Mouse (Mus musculus) hindbrain, embryonic 11.5 days (tissue): ENCODE data around the gene Shb. TPM values are rescaled to one million over a fixed set of nuclear protein-coding genes. Genes with fewer than 3 reads are reported as not detected.

ENCODE experiments used
- ATAC-seq: fragments of 200-750 bp; cut with Nextera tagmentation; 2 replicates; pipeline ENCODE4 v1.8.0; 2017; ENCODE audit warnings: mild to moderate bottlenecking, moderate TSS enrichment, moderate library complexity; ENCODE audit not compliant: low FRiP score
- DNase-seq: peaks from one replicate; pipeline ENCODE4 v3.0.0-alpha.2; 2015; ENCODE audit warnings: low spot score
- H3K27ac ChIP-seq: fragments of 300-500 bp; sonication (generic); 2 replicates; pipeline ENCODE4 v1.5.1; 2014; ENCODE audit warnings: mild to moderate bottlenecking, low read depth, low read length
- H3K27me3 ChIP-seq: fragments of 300-500 bp; sonication (generic); 2 replicates; pipeline ENCODE4 v1.6.1; 2014; ENCODE audit warnings: mild to moderate bottlenecking, low read length, moderate library complexity, mixed read lengths; ENCODE audit not compliant: control insufficient read depth, insufficient read depth
- H3K36me3 ChIP-seq: fragments of 300-500 bp; sonication (generic); 2 replicates; pipeline ENCODE4 v1.6.1; 2014; ENCODE audit warnings: mild to moderate bottlenecking, low read length, moderate library complexity, mixed read lengths; ENCODE audit not compliant: control insufficient read depth, insufficient read depth
- H3K4me1 ChIP-seq: fragments of 300-500 bp; sonication (generic); replicated peaks from 2 replicates; pipeline ENCODE4 v1.6.1; 2014; ENCODE audit warnings: low read length, mixed read lengths; ENCODE audit not compliant: control insufficient read depth, insufficient read depth
- H3K4me2 ChIP-seq: fragments of 300-500 bp; sonication (generic); replicated peaks from 2 replicates; pipeline ENCODE4 v1.6.1; 2014; ENCODE audit warnings: mild to moderate bottlenecking, low read depth, low read length
- H3K4me3 ChIP-seq: fragments of 300-500 bp; sonication (generic); 2 replicates; pipeline ENCODE4 v1.5.1; 2014; ENCODE audit warnings: low read depth, low read length
- H3K9ac ChIP-seq: fragments of 300-500 bp; sonication (generic); 2 replicates; pipeline ENCODE4 v1.6.1; 2014; ENCODE audit warnings: low read depth, low read length
- H3K9me3 ChIP-seq: fragments of 300-500 bp; sonication (generic); 2 replicates; pipeline ENCODE4 v1.6.1; 2016; ENCODE audit warnings: low read length; ENCODE audit not compliant: control insufficient read depth
- WGBS: fragments of 180-500 bp; shearing (Covaris S2); extraction: QIAGEN DNeasy Blood & Tissue Kit; methylation state at CpG from one replicate; pipeline ENCODE4 v1.1.7; 2014; 5-methylcytosine and 5-hydroxymethylcytosine counted together
- polyA plus RNA-seq: library from polyadenylated mRNA; unstranded; fragments of >200 nt; fragmentation: Nextera tagmentation; extraction: Ambion mirVana; gene quantifications from 2 replicates; pipeline ENCODE4 v1.2.1, GENCODE M21; 2014

Gene Shb
- polyA plus RNA-seq, 1 experiment from 2014 or later: 4.2 TPM

DNA sequence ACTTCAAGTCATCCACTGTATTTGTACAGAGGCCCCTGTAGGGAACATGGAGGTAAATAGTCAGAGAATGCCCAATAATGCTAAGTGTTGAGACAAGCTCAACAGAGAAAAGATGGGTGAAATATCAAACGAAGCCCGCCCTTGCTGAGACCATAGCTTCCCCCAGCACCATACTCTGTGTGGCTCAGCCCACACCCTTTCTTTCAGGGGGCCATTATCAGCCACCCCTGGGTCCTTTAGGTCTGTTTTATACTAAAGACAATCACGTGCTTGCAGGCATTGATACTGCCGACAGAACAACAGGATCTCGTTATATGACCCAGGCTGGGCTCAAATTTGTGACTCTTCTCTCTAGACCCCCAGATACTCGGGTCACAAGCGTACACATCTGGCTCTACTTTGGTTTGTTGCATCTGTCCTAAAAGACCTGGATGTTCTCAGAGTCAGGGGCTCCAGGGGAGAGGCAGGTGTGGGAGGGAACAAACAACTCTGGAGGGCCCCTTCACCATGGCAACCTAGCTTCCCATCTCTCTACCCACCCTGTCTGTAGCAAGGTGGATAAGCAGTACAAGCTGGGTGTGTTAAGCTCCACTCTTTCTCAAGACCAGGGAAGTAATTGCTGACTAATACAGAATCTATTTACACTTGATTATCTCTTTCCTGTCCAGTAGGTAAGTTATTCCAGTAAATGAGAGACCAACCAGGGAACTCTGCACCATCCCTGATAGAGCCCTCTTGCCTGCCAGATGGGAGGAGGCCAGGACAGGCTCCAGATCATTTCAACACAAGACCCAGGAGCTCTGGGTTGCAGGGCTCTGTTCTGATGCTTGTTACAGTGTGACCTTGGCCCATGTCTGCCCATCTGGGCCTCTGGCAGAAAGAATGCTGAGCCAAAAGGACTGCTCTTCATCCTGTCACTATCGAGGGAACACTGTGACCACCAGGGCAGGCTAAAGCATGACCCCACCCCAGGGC lies 48.7 kb downstream of the Shb start:
- peaks cover 7% of the 10 kb centered on the region; the same call in 1 of the 2 replicates for H3K4me1 ChIP-seq
- ATAC-seq (no peak), DNase-seq (no peak)
- no peaks in the 10 kb centered on the region for H3K9me3 ChIP-seq
- no peak overlapping the region for H3K9ac ChIP-seq
- 74% methylated on average over 8 of the region's 8 CpGs for WGBS
- no peak overlapping the region for H3K4me2 ChIP-seq
- no peaks in the 10 kb centered on the region for H3K36me3 ChIP-seq
- H3K4me3 ChIP-seq: no peak overlapping the region
- H3K27me3 ChIP-seq: 0 out of 2 replicates have a peak, but pooled peaks cover 2% of the 10 kb centered on the region
- H3K27ac ChIP-seq: no peak overlapping the region

- no peak overlapping the region for H3K9ac ChIP-seq
- 0 out of 2 replicates have a peak, but pooled peaks cover 2% of the 10 kb centered on the region for H3K27me3 ChIP-seq
- H3K9me3 ChIP-seq: no peaks in the 10 kb centered on the region
- no peak for DNase-seq
- no peak overlapping the region for H3K27ac ChIP-seq
- H3K4me2 ChIP-seq: no peak overlapping the region
- 92% methylated on average over 13 of the region's 13 CpGs for WGBS
- H3K4me1 ChIP-seq: peaks cover 4% of the 10 kb centered on the region; the same call in 1 of the 2 replicates
- no peak for ATAC-seq
- H3K36me3 ChIP-seq: no peaks in the 10 kb centered on the region
- no peak overlapping the region for H3K4me3 ChIP-seq
Measured at GRCm38 (mm10) chr4:45482271-45482670, 50.0 kb downstream of the Shb start.

DNA sequence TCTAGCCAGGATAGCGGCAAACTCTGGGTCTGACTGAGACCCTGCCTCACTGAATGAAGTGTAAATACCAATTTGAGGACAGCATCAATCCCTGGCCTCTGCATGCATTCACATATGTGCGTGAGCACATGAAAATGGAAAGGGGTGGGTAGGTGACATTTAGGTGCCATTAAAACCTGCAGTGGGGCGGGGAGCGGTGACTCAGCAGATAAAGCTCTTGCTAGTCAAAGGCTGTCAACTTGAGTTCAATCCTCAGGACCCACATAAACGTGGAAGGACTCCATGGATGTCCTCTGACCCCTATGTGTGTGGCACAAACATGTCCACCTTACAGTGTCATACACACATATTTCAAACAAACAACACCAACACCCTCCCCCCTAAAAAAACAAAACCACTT lies 50.8 kb downstream of the Shb start:
- no peaks in the 10 kb centered on the region for H3K27me3 ChIP-seq
- no peak overlapping the region for H3K9ac ChIP-seq
- no peak overlapping the region for H3K4me3 ChIP-seq
- H3K27ac ChIP-seq: no peak overlapping the region
- no peak overlapping the region for H3K4me2 ChIP-seq
- DNase-seq (no peak), ATAC-seq (no peak)
- H3K4me1 ChIP-seq: peaks cover 4% of the 10 kb centered on the region; the same call in 1 of the 2 replicates
- 88% methylated on average over 5 of the region's 5 CpGs for WGBS
- H3K9me3 ChIP-seq: no peaks in the 10 kb centered on the region
- H3K36me3 ChIP-seq: no peaks in the 10 kb centered on the region

DNA sequence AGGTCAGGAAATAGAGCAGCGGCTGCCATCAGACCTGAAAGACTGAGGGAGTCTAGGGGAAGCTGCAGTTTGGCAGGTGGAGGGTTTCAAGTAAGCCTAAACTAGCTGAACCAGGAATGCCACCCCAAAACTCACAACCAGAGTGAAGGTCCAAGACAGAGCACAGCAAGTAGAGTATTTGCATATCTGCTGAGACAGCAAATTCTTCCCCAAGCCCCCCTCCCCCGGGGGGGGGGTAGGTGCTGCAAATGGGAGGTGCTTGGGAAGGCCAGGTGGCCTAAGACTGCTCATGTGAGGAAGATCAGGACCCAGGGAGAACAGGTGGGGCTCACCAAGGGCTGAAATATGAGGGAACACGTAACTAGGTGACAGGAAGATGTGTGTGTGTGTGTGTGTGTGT lies 51.7 kb downstream of the Shb start:
- no peak overlapping the region for H3K4me2 ChIP-seq
- WGBS: 61% methylated on average over 3 of the region's 3 CpGs
- H3K9ac ChIP-seq: no peak overlapping the region
- H3K27me3 ChIP-seq: no peaks in the 10 kb centered on the region
- H3K4me3 ChIP-seq: no peak overlapping the region
- H3K9me3 ChIP-seq: no peaks in the 10 kb centered on the region
- DNase-seq (no peak), ATAC-seq (no peak)
- peaks cover 4% of the 10 kb centered on the region; the same call in 1 of the 2 replicates for H3K4me1 ChIP-seq
- no peak overlapping the region for H3K27ac ChIP-seq
- no peaks in the 10 kb centered on the region for H3K36me3 ChIP-seq

DNA sequence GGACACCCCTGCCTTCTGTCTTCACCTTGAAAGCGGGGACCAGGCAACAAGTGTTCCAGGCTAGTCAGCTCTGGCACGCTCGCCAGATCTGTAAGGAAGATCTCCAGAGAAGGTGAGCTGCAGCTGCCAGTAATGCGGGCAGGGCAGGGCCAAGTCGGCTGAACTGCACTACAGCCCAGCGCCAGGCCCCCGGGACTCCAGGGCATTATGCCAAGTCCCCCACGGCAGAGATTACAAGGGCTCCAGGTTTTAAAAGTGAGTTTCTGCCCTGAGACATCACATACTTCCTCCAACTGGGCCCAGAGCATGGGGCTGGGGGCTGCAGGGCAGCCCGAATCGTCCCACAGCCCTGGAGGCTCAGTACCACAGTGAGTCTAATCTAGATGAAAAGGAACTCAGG lies 52.8 kb downstream of the Shb start:
- H3K9me3 ChIP-seq: no peaks in the 10 kb centered on the region
- no peak overlapping the region for H3K4me3 ChIP-seq
- H3K27ac ChIP-seq: no peak overlapping the region
- no peaks in the 10 kb centered on the region for H3K27me3 ChIP-seq
- H3K9ac ChIP-seq: no peak overlapping the region
- no peak for ATAC-seq
- H3K4me2 ChIP-seq: no peak overlapping the region
- H3K4me1 ChIP-seq: peaks cover 4% of the 10 kb centered on the region; the same call in 1 of the 2 replicates
- WGBS: 87% methylated on average over 10 of the region's 10 CpGs
- no peaks in the 10 kb centered on the region for H3K36me3 ChIP-seq
- DNase-seq: no peak

- Histone ChIP-seq H3K9me3 (no peaks in the 10 kb centered on the region), H3K4me2 (no peak overlapping the region), H3K4me3 (no peak overlapping the region), H3K27me3 (no peaks in the 10 kb centered on the region), H3K27ac (no peak overlapping the region), H3K4me1 (0 out of 2 replicates have a peak, but pooled peaks cover 2% of the 10 kb centered on the region), H3K9ac (no peak overlapping the region), H3K36me3 (no peaks in the 10 kb centered on the region)
- ATAC-seq (no peak), DNase-seq (no peak)
- WGBS: 71% methylated on average over 7 of the region's 7 CpGs
Measured at GRCm38 (mm10) chr4:45478178-45478577, 54.1 kb downstream of the Shb start.

DNA sequence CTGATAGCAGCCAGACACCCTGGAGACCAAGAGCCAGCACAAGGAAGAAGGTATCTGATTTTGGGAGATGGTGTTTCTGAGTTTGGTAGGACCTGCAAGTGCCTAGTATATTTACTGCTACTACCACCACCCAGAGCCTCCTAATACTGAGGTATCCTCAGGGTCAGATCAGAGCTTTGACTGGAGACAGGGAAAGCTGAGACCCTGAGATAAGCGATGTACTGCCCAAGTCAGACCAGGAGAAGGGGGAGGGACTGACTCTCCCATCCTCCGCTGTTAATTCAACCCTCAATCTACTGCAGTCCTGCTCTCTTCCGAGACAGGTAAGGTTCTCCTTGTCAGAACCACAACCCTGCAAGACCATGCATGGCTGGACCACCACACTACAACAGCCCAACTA lies 55.2 kb downstream of the Shb start:
- Histone ChIP-seq H3K9me3 (no peaks in the 10 kb centered on the region), H3K27ac (no peak overlapping the region), H3K36me3 (no peaks in the 10 kb centered on the region), H3K9ac (no peak overlapping the region), H3K27me3 (no peaks in the 10 kb centered on the region), H3K4me3 (no peak overlapping the region), H3K4me1 (peaks cover 10% of the 10 kb centered on the region; the same call in 1 of the 2 replicates), H3K4me2 (no peak overlapping the region)
- DNase-seq (no peak), ATAC-seq (no peak)
- 88% methylated on average over 3 of the region's 3 CpGs for WGBS

GRCm38 (mm10) chr4:45474832-45475231 lies 57.4 kb downstream of the Shb start:
- no peak for DNase-seq
- H3K27ac ChIP-seq: no peak overlapping the region
- 91% methylated on average over 5 of the region's 5 CpGs for WGBS
- H3K27me3 ChIP-seq: no peaks in the 10 kb centered on the region
- ATAC-seq: no peak
- no peak overlapping the region for H3K4me2 ChIP-seq
- H3K4me1 ChIP-seq: peaks cover 10% of the 10 kb centered on the region; the same call in 1 of the 2 replicates
- no peak overlapping the region for H3K9ac ChIP-seq
- H3K36me3 ChIP-seq: no peaks in the 10 kb centered on the region
- H3K9me3 ChIP-seq: no peaks in the 10 kb centered on the region
- H3K4me3 ChIP-seq: no peak overlapping the region

DNA sequence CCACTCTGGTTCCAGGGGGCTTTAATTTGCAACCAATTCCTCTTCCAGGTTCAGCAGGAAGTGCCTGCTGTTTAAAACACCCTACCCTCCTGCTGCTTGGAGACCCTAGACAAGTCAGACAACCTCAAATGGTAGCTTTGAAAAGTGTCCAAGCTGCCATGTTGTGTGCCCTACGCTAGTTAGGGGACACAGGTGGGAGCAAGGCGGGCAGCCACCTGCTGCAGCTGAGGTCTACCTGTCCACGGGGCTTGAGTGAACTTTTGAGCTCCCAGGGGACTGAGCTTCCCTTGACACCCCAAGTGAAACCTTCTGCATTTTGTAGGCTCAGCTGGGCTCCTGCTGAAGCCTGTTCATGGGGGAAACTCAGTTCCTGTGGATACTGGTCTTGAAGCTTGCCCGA lies 58.1 kb downstream of the Shb start:
- H3K27ac ChIP-seq: no peak overlapping the region
- WGBS: 94% methylated on average over 4 of the region's 4 CpGs
- H3K4me3 ChIP-seq: no peak overlapping the region
- ATAC-seq (no peak), DNase-seq (no peak)
- no peaks in the 10 kb centered on the region for H3K27me3 ChIP-seq
- peaks cover 10% of the 10 kb centered on the region; the same call in 1 of the 2 replicates for H3K4me1 ChIP-seq
- H3K4me2 ChIP-seq: no peak overlapping the region
- no peak overlapping the region for H3K9ac ChIP-seq
- H3K36me3 ChIP-seq: no peaks in the 10 kb centered on the region
- no peaks in the 10 kb centered on the region for H3K9me3 ChIP-seq
